Mouse (Mus musculus) monocyte, adult 2 months (primary cell): ENCODE measurements around the gene Cactin.
A peak's percentile ranks its signal among the peaks of the same experiment; 100 is the strongest.

Experiments
- DNase-seq, 2 experiments: peaks; one replicate each; pipeline ENCODE4 v3.0.0; 2022; ENCODE audit warnings: low spot score in 2 of 2, low read depth in 1 of 2

Cactin gene

DNA sequence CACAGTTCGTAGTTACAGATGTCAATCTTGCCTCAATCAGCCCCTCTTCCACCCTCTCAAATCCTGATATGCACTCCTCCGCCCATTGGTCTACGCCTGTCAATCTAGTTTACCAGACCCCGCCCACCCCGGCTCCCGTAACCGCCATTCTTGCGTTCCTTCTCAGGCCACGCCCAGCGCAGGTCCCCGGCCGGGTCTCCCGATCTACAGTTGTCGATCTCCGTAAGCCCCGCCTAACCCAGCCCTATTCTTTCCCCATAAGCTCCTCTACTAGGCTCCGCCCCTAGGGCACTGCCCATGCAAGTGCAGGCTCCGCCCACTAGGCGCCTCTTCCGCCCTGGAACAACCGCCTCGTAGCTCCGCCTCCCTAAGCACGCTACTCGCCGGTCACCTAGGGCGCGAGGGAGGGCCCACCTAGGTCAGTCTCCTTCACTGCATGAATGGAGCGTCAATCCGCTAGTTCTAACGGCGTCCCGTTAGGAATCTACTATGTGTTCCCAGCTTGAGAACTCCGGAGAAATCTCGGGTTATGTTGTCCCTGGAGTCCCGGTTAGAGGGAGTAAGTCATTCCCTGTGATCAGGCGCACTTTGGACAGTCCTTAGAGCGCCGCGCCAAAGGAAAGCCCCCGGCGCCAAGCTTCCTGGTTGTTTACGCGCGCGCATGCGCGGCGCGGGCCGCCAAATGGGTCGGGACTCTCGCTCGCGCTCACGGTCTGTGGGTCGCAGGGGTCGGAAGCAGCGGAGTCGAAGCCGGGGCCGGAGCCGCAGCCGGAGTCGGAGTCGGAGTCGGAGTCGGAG lies at the start of gene Cactin:
Gene Cactin, plus strand, starts transcription at position 554 of the 798 bp plus-strand sequence.
- peak; percentile 97 to 99 for DNase-seq

DNA sequence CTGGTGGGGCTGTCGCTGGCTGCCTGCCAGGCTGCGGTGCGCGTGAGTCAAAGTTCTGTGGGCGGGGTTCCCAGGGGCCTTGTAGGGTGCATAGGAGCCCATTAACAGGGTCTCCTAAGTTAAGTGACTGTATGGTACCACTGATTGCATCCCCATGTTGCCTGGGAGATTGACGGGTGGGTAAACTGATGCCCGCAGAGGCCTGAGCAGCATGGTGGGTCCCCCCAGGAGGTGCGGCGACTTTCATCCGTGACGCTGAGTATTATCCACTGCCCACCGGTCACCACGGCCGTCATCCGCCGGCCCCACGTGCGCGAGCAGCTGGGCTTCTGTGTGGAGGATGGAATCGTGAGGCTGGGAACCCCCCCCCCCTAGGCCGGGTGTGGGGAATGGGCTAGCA lies 48.5 kb upstream of the Cactin start:
- DNase-seq = no peak

DNA sequence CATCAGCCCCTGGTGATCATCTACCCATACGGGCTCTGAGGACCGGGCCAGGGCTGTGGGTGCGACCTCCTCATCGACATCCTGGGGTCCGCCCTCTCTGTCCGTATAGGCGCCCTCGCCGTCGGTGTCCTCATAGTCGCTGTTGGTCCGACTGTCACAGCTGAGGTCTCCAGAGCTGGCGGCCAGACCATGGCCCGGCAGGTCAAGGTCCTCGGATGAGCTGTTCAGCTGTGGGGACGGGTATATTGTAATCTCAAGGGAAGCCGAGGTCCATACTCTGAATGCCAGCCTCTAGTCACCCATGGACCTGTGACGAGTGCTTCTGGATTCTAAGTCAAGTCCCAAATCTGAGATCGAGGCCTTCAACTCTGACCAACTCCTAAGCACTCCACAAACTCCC lies 47.1 kb upstream of the Cactin start:
- no peak for DNase-seq

DNA sequence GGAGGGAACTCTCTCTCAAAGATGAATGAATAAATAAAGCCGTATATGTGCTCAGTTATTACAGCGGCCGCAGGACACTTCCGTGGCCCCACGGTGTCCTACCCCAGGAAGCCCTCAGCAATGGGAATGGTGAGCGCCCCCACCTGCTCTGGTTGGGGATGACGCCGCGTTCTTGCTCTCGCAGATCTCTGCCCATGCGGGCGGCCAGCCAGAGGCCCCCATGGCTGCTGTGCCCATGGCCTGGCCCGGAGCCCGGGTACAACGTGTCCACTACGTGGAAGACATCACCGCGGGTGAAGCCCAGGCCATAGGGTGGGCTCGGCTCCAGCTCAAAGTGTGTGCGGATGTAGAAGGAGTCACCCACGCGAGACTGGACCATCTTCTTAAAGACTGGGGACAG lies 43.2 kb upstream of the Cactin start:
- DNase-seq = no peak

DNA sequence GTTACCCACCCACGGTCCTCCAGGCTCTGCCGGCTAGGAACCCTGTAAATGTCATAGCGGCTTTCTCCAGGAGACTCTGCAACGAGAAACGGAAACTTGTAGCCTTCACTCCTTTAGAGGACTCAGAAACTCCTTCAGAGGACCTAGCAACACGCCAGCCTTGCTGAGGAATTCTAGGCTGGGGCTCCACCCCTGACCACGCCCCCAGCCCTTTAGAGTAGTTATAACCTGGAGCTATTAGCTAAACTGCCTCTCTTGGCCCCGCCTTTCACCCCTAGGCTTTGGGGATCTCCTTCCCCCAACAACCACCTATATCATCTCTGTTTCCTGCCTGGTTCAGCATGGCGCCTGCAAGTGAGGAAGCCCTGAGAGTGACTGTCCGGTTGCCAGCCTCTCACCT lies 41.4 kb upstream of the Cactin start:
- no peak for DNase-seq

DNA sequence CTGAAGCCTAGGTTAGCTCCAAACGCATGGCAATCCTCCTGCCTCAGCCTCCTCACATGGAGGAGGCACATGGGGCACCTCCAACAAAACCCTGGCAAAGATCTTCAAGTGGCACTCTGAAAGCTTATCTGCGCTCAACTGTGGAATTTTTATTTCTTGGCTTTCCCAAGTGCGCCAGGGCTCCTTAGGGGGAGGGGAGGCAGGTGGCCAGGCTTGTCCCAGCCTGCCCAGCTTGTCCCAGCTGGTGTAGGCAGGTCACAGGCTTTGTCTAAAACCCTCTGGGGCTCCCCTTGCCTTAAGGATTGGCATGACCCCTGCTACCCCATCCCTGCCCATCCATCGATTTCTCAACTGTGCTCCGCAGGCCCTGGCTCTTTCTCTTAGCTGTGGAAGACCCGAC lies 36.7 kb upstream of the Cactin start:
- no peak for DNase-seq

DNA sequence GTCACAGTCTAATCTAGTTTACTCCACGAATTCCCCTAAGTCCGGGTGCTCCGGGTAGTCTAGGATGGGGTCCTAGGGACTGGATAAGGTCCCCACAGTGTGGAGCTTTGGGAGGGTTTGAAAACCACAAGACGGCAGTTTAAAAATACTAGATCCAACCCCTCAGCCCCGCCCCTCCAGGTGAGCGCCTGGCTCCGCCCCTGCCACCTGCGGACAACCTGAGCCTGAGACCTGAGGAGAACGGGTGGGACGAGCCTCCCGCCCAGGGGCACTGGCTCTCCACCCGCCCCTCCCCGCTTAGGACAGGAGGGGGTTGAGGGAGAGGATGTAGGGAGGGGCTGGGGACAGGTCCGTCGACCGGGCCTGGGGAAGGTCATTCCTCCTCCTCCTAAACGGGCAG lies 36.2 kb upstream of the Cactin start:
- no peak for DNase-seq

DNA sequence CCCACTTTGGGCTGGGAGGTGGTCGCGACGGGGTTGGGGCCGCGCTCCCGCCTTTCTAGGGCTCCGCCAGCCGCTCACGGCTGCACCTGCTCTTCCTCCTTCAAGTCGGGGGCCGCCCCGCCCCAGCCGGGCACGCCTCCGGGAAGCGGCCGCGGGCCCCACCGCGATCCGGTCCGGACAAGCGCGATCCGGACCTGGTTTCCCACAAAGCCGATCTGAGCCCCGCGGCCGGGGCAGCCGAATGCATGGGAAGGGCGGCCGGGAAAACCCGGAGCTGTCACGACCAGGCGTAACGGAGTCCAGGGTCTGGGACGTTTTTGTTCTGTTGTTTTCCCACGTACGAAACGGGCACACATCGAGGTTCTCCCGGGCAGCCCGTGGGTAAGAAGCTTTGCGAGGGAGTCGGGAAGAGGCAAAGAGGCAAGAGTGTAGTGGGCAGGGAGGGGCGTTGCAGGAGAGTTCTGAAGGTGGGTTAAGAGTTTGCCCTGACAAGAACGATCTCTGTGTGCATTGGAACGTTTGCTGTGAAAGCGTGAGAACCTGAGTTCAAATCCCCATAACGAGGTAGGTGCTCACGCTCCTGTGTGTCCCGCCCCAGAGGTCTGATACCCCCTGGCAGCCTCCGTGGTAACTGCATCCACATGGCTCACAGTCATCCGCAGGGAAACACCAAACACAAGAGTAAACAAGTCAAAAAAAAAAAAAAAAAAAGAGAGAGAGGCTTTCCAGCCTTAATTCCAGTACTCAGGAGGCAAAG lies 35.0 kb upstream of the Cactin start:
- DNase-seq = peak in 1 of 2 experiments; percentile 80

DNA sequence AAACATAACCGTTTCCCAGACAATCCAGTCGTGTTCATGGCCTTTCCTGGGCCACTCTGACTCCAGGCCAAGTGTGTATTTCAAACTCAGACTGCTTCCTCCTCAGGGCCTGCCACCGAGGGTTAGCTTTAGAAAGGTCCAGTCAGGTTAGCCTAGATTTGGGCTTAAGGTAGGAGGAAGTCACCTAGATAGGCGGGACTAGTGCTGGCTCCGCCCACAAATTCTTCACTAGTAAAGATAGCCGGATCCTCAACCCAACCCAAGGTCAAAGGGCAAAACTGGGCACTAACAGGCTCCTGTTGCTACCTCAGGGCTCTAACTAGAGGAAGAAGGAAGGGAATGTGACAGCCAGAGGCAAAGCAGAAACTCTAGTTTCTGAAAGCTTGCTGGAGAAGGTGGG lies 34.3 kb upstream of the Cactin start:
- DNase-seq = no peak

DNA sequence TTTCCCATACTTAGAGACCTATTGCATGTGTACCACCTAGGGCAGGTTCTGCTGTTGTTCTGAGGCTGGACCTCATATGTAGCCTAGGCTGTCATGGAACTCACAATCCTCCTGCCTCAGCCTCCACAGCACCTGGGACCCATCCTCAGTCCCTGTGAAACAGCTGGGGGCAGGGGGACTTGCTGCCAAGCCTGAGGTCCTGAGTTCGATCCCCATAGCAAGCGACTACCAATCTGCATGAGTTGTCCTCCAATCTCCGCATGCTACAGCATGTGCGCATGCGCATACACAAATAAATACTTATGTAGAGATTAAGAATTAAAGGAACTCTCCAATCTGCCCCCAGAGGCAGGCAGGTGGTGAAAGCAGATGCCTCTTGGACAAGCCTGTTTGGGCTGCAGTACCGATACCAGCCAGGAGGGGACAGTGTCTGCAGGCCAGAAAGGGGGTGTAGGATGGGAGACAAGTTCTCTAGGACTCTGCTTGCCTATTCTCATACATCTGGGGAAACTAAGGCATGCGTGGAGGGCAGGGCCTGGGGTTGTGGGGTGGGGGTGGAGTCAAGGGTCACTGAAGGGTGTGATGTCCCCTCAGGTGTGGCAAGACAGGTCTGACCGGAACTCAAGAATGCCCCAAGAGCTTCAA lies 33.3 kb upstream of the Cactin start:
- DNase-seq = peak in 1 of 2 experiments; percentile 71

DNA sequence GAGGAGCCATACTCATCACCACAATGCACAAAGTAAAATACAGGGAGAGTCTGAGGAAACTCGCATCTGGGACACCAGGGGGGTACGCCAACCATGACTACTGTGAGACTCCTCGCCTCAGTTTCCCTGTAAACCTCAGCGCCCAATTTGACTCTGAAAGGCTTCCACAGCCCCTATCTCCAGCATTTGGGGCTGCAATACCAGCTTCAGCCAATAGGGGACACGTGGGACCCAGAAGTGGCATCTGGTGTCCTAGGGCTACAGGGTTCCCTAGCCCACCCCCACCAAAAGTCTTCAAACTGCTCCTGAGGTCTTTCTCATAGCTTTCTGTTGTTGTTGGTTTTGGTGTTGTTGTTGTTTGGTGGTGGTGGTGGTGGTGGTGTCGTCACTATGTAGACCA lies 32.3 kb upstream of the Cactin start:
- no peak for DNase-seq

DNA sequence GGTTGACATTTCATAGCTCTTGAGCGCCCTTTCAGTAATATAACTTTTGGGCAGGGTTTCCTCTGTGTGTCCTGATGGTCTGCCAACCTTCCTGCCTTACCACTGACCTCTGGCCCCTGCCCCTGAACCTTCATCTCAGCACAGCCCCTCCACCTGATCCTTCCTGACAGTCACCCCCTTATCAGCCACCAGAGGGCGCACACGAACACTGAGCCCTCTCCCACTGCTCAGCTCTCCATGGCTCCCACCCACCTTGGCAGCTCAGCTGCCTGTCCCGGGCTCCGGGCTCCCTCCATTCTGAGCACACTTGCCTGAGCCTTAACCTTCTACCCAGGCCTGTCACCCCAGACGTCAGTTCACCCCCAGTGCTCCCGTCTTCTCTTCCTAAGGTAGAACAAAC lies 31.6 kb upstream of the Cactin start:
- DNase-seq = no peak

DNA sequence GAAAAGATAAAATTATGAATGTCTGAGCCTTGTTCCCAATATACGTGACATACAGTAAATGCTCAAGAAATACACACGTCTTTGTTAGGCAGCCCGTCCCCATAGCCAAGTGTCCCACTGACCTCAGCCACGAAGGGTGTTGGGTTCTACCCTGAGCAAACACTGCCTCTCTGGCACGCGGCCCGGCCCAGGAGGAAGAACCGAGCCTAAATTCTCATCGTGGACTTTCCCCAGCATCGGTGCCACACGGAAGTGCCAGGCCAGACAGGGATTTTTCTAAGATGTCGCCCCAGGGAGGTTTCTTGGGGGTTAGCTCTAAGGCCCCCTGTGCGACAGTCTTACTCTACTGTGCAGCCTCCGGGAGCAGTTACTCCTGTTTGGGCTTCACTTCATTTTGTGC lies 31.1 kb upstream of the Cactin start:
- DNase-seq = no peak

DNA sequence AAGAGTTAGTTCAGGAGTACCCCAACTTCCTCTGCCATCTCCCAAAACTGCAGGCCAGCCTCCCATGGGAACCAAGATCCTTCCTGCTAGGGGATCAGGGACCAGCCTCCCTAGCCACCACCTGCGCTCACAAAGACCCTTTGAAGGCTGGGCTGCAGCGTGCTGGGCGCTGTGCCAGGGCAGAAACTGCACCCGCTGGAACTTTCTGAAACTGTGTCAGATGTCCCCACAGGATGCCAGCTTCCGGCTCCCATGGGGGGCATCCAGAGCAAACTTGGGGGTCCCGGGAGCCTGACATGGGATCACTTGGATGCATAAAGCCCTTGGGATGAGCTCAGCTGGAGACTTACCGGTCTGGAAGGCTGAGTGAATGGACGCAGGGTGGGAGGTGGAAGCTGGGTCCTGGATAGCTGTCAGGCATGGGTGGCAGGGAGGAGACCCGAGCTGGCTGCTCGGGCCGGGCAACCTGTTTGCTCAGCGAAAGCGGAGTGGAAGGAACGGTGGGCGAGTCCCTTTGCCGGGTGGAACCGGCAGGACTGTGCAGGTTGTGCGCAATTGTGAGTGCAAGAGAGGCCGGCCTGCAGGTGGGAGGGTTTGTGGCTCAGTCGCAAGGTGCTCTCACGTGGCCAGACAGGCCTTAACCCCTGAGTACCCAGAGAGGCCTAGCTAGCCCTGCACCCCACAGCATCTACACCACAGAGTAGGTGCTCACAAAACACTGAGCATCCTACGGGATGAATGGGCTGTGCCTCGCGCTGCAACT lies 30.0 kb upstream of the Cactin start:
- no peak for DNase-seq

DNA sequence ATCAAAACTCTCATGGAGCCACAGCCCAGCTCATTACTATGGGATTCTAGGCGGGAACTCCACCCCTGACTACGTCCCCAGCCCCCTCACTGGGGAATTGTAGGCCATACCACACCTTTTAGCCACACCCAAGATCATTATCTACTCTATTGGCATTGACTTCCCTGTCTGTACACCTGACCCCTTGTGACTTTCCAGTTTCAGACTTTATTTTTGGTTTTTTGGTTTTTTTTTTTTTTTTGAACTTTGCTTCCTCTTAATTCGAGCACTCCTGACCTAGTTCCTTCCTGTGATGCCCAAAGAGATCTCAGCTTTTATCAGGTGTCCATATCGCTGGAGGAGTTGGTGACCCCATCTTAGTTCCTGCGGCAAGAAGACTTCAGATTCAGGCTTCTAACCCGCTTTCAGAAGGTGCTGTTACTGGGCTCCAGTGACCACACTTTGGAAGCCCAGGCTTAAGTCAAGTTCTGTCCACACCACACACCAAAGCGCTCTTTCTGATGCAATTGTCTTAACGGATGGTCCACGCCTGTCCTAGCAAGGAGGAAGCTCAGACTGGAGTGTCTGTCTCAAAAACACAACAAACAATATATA lies 29.3 kb upstream of the Cactin start, which contains the start of gene Tjp3:
Gene Tjp3, minus strand, starts transcription at position 71 of the 594 bp plus-strand sequence.
- peak in 1 of 2 experiments; percentile 55 for DNase-seq

DNA sequence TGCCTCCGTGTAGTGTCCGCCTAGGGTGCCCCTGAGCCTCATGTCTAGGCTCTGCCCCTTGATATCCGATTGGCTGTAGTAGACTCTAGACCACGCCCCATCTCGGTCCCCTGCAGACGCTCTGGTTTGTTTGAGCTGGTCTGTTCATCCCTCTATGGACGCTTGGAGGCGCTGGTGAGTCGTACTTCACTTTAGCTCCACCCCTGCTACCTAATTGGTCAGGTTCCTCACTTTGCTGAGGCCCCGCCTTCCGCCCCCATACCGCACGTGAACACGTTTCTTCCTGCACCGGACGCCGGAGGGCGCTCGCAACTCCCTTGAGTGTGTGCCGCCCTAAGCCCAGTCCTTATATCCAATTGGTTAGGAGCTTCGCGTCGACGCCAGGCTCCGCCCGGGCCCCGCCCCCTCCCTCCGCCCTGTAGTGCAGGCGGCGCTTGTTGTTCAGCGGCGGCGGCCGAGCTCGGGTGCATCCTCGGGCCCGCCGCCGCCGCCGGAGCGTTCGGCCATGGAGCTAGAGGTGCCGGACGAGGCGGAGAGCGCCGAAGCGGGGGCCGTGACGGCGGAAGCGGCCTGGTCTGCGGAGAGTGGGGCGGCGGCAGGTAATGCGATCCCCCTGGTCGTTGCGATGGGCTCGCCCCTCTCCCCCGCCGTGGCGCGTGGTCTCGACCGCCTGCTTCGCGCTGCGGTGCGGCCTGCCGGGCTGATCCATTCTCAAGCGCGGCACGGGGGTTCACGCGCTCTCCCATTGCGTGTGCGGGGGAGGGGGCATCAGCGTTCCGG lies 28.2 kb upstream of the Cactin start, which contains the start of gene Pip5k1c:
Gene Pip5k1c, plus strand, starts transcription at position 410 of the 780 bp plus-strand sequence.
- DNase-seq = peak; percentile 99 to 100

DNA sequence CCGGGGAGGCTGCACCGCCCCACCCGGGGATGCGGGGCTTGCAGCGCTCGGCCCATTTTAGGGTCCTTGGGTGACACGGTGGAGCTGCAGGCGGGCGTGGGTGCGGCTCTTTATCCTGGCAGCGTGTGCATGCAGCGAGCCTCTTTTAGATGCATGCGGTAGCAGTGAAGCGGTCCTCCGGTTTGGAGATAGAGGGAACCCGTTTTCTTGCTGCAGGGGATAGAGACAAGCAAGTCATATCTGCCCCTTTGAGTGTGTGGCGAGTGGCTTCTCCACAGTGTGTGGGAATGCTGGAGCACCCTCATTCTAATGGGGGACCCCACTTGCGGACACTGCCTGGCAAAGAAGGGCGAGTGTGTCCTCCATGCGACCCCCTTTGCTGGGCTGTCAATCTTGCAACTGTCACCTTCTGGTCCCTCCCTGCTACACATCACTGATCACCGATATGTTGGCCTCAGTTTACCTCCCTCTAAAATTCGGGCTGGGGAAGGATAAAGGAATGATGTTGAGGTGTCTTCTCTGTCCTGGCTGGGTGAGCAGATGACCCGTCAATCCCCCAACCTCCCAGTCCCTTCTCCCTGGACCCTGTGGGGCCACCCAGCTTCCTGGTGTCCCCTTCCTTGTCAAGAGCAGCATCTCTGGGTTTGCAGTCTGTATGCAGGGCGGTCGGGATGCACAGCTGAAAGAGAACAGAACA lies 27.4 kb upstream of the Cactin start:
- no peak for DNase-seq

DNA sequence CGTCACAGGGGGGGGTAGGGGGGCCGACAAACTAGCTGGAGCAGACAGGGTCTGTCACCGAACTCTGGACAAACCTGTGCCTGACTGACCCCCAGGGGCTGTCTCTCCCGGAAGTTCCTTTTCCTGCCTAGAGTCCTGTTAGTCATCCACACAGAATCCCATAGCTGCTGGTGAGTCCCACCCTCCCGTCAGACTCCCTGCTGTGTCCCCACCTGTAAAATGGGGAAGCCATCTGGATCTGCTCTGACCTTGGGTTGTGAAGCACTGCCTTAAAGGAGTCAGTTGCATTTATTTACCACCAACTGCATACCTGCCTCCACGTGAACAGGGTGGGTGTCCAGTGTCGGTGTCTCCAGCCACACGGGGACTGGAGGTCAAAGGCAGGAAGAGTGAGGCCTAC lies 26.5 kb upstream of the Cactin start:
- no peak for DNase-seq

DNA sequence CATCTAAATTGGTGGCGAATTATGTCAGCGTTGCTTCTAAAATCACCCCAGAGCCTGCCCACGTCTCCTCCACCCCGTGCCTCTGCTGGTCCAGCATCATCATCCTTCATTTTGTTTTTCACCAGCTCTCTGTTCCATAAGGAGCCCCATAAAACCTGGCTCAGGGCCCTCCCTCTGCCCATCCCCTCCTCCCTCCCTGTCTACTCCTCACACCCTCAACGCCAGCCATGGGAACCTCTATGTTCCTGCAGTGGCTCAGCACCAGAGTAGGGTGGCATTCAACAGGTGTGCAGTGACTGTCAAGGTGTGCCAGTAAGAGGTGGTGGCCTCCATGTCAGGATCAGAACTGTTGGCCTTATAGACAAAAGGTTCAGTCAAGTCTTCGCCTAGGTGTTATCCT lies 25.7 kb upstream of the Cactin start:
- DNase-seq = no peak
